Mouse (Mus musculus): ENCODE data around the gene Nme7. TPM values are rescaled to one million over a fixed set of nuclear protein-coding genes. Genes with fewer than 3 reads are reported as not detected.

Gene Nme7
- polyA plus RNA-seq, 1 experiment from 2014 or later = 43.9 TPM

DNA sequence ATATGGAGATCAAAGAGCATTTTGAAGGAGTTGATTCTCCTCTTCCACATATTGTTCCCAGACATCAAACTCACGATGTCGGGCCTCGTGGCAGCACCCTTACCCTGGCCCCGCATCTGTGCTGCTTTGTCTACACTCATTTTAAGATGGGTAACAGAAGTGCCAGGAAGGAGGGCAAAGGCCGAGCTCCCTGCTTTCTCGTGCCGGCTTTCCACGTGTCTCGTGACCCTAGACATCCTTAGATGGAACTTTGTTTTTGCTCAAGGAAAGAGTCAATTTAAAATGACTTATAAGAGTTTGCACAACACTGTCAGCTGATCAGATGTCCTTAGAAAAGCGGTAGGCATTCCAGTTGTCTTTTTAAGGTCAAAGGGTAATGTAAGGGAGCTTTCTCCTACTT lies 114.4 kb downstream of the Nme7 start:
- no peak overlapping the region for H3K9ac ChIP-seq
- 75% methylated on average over 10 of the region's 10 CpGs for WGBS
- H3K4me1 ChIP-seq = no peaks in the 10 kb centered on the region
- no peak overlapping the region for H3K27ac ChIP-seq
- H3K4me3 ChIP-seq = no peak overlapping the region
- no peak for ATAC-seq (ENCODE audit: low FRiP score, low read depth)
- no peak overlapping the region for H3K4me2 ChIP-seq (replicated peaks)
- peaks cover 4% of the 10 kb centered on the region; the same call in 1 of the 2 replicates for H3K36me3 ChIP-seq
- no peaks in the 10 kb centered on the region for H3K9me3 ChIP-seq
- H3K27me3 ChIP-seq = no peaks in the 10 kb centered on the region

DNA sequence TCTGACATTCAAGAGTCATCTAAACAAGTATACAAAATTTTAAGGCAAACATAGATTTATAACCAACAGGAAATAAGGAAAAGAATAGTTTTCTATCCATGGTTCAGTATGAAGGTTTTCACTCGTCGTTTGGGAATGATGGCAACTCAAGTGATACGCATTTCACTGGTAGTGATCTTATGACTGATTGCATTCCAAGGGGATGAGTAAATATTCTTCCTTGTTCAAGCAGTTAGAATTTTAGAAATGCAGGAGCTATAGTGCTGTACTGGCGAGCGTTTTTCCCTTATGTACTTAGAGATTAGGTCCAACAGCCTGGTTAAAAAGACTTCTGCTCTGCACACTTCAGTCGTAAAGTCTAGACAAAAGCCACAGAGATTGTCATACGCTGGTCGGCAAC lies 115.5 kb downstream of the Nme7 start:
- no peak for ATAC-seq (ENCODE audit: low FRiP score, low read depth)
- H3K9me3 ChIP-seq = no peaks in the 10 kb centered on the region
- no peak overlapping the region for H3K4me3 ChIP-seq
- no peaks in the 10 kb centered on the region for H3K27me3 ChIP-seq
- no peak overlapping the region for H3K9ac ChIP-seq
- 80% methylated on average over 8 of the region's 8 CpGs for WGBS
- no peak overlapping the region for H3K4me2 ChIP-seq (replicated peaks)
- no peaks in the 10 kb centered on the region for H3K36me3 ChIP-seq
- H3K27ac ChIP-seq = no peak overlapping the region
- no peaks in the 10 kb centered on the region for H3K4me1 ChIP-seq

DNA sequence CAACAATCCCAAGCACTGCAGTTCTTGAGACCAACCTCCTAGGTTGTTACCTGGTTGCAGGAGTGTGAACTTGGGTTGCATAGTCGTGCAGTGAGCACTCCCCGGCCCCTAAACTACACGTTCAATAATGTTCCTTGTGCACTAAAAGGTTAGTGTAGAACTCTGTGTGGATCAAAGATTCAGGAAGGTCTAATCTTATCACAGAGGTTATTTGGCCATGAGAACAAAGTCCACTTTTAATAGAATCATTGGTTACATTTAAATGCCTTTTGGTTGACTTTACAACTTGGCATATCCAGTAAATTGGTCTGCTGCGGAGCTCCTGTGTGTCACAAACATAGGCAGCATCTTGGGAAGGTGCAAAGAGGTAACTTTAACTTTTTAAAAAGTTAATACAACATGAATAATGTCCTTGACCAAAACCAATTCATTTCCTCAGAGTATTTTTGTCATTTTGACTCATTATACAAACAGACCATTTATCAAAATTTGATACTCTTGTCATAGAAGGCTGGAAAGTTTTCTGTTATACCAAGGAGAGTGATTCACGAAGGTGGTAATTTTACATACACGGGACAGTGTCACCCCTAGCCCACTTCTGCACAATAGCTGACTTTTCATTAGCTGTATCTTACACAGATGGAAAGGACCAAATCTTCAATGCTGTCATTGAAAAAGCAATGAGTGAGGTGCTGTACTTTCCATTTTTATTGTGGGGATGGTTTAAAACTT lies 116.9 kb downstream of the Nme7 start:
- WGBS = 82% methylated on average over 6 of the region's 6 CpGs
- Histone ChIP-seq H3K9ac (no peak overlapping the region), H3K4me3 (no peak overlapping the region), H3K9me3 (no peaks in the 10 kb centered on the region), H3K27me3 (no peaks in the 10 kb centered on the region), H3K27ac (no peak overlapping the region), H3K4me1 (no peaks in the 10 kb centered on the region), H3K4me2 (replicated peaks) (no peak overlapping the region), H3K36me3 (no peaks in the 10 kb centered on the region)
- no peak for ATAC-seq (ENCODE audit: low FRiP score, low read depth)

DNA sequence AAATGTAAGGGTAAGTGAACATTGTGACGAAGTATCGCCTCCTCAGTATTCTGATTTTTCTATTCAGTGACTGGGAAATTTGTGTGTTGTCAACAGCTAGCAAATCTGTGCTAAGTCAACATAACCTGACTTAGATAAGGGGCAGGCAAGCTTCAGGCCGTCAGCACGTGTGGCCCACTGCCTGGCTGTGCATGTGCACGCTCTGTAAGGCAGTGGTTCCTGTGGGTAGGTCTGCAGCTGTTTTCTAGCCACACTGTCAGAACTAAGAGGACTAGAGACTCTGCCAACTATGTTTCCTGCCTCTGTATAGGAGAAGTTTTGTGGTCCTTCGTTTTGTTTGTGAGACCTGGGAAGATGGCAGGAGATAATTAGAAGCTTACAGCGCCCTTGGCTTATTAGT lies 122.3 kb downstream of the Nme7 start:
- Histone ChIP-seq H3K4me3 (no peak overlapping the region), H3K27me3 (no peaks in the 10 kb centered on the region), H3K4me1 (no peaks in the 10 kb centered on the region), H3K27ac (no peak overlapping the region), H3K9ac (no peak overlapping the region), H3K9me3 (no peaks in the 10 kb centered on the region), H3K4me2 (replicated peaks) (no peak overlapping the region), H3K36me3 (no peaks in the 10 kb centered on the region)
- no peak for ATAC-seq (ENCODE audit: low FRiP score, low read depth)
- 81% methylated on average over 7 of the region's 7 CpGs for WGBS

DNA sequence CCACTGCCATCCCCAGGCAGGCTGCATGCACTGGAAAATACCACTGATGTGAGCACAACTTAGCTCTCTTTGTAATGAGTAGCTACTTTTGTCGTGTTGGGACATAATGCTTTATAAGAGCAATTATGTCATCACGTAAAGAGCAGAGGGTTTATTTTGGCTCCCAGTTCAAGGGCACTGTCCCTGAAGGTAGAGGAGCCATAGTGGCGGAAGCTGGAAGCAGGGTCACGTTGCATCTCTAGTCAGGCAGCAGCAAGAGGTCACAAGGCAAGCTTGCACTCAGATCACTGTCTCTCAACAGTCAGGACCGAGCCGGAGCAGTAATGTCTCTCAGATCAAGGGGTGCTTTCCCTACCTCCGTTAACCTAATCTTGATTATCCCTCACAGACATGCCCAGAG lies 123.9 kb downstream of the Nme7 start:
- Histone ChIP-seq H3K9ac (no peak overlapping the region), H3K27me3 (no peaks in the 10 kb centered on the region), H3K9me3 (no peaks in the 10 kb centered on the region), H3K4me3 (no peak overlapping the region), H3K27ac (no peak overlapping the region), H3K36me3 (no peaks in the 10 kb centered on the region), H3K4me1 (no peaks in the 10 kb centered on the region), H3K4me2 (replicated peaks) (no peak overlapping the region)
- no peak for ATAC-seq (ENCODE audit: low FRiP score, low read depth)
- 63% methylated on average over 7 of the region's 7 CpGs for WGBS

DNA sequence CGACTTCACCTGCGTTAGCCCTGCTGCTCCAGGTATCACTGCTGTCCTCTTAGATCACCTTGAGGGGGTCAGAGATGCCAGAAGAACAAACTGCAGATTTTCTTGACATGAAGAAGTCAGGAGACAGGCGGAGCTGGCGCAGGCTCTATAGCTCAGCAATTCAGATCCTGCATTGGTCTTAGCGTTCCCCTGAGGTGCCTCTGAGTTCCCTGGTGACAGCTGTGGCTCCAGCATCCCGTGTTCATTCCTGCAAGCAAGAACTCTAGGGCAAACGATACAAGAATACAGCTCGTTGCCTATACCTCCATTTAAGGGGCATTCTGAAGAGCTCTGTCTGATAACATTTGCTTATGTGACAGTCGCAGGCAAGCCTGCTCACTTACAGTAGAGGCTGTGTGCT lies 124.7 kb downstream of the Nme7 start:
- Histone ChIP-seq H3K4me3 (no peak overlapping the region), H3K4me2 (replicated peaks) (no peak overlapping the region), H3K9me3 (no peaks in the 10 kb centered on the region), H3K27me3 (no peaks in the 10 kb centered on the region), H3K4me1 (peaks cover under 1% of the 10 kb centered on the region; the same call in 1 of the 2 replicates), H3K27ac (no peak overlapping the region), H3K9ac (no peak overlapping the region), H3K36me3 (no peaks in the 10 kb centered on the region)
- 0 out of 2 replicates have a peak, but pooled peaks have one; percentile 48 for ATAC-seq (ENCODE audit: low FRiP score, low read depth)
- WGBS = 87% methylated on average over 9 of the region's 9 CpGs

DNA sequence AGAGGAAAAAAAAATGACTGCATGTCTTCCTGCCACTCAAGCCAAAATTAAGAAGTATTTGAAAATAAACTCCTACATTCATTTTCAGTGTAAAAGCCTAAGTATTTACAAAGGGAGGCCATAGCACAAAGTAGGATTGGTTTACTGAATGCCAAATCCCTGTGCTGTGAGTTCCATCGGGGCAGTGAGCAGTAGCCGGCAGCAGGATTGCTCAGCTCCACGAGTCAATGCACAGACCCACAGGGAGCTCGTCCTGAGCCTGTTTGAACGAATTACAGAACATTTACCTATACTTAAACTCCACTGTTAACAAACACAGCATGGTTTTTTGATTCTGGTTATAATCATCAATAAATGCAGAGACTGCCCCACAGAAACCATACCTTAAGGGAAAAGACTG lies 128.7 kb downstream of the Nme7 start:
- Histone ChIP-seq H3K27ac (no peak overlapping the region), H3K9me3 (no peaks in the 10 kb centered on the region)
- 64% methylated on average over 5 of the region's 5 CpGs for WGBS

DNA sequence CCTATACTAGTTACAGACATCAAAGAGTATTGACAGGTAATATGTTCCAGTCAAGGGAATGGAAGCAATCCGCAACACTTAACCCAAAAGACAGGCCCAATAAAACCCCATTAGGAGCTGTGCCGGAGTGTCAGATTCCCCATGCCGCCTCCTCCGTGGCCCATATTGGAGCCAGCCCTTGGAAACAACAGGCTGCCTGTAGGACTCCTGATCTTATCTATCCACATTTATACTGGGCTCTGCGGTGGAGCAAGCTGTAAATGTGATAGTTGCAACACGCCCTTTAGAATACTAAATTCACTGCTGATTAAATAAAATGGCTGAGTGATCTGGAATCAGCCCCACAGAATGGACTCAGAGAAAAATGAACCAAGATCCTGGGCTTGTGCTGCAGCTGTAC lies 130.1 kb downstream of the Nme7 start:
- H3K9ac ChIP-seq = no peak overlapping the region
- no peak overlapping the region for H3K4me3 ChIP-seq
- H3K36me3 ChIP-seq = peaks cover 15% of the 10 kb centered on the region
- H3K27ac ChIP-seq = no peak overlapping the region
- H3K4me2 ChIP-seq (replicated peaks) = no peak overlapping the region
- 19% methylated on average over 6 of the region's 6 CpGs for WGBS
- H3K9me3 ChIP-seq = no peaks in the 10 kb centered on the region
- H3K4me1 ChIP-seq = peaks cover 7% of the 10 kb centered on the region; the same call in 1 of the 2 replicates
- H3K27me3 ChIP-seq = no peaks in the 10 kb centered on the region
- ATAC-seq (ENCODE audit: low FRiP score, low read depth) = no peak

More for the DNA sequence above, 128.7 kb downstream of the Nme7 start:
- Histone ChIP-seq H3K36me3 (peaks cover 5% of the 10 kb centered on the region), H3K4me2 (replicated peaks) (no peak overlapping the region), H3K4me1 (peaks cover 7% of the 10 kb centered on the region; the same call in 1 of the 2 replicates), H3K27me3 (no peaks in the 10 kb centered on the region), H3K4me3 (no peak overlapping the region), H3K9ac (no peak overlapping the region)
- ATAC-seq (ENCODE audit: low FRiP score, low read depth) = no peak

DNA sequence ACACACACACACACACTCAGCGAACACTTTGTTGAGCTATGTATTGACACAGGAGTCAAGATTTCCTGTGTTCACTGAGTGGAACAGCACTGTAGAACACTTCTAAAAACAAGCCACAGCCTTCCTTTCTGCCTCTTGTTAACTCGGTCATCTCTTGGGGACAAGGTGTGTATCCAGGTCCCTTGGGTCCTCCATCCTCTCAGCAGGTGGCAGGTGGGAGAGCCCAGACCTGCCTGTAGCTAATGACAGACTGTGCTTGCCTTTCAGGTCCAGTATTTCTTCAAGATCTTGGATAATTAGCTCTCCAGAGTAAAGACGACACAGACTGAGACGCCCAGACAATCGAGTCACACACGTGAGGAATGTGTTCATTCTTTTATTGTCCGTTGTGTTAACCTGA lies 132.8 kb downstream of the Nme7 start:
- 89% methylated on average over 7 of the region's 7 CpGs for WGBS
- Histone ChIP-seq H3K36me3 (peaks cover 15% of the 10 kb centered on the region), H3K4me2 (replicated peaks) (no peak overlapping the region), H3K27ac (no peak overlapping the region), H3K4me3 (no peak overlapping the region), H3K4me1 (peaks cover 7% of the 10 kb centered on the region; the same call in 1 of the 2 replicates), H3K9ac (no peak overlapping the region), H3K27me3 (no peaks in the 10 kb centered on the region), H3K9me3 (no peaks in the 10 kb centered on the region)
- no peak for ATAC-seq (ENCODE audit: low FRiP score, low read depth)

DNA sequence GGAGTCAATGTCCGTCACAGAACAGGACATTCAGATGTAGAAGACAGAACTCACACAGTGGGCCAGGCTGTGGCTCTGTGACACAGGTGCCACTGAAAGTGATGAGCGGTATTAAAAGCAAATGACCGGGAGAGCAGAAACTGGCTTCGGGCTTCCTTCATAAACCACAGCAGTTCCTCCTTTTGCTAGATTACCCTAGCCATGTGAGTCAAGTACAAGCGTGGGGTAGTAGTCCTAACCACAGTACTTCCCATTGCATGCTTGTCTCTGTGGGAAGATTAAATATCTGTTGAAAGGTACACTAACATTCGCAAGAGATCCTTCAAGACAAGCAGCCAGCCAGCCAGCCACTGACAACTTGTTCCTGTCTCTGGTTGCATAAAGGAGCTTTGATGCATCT lies 136.3 kb downstream of the Nme7 start:
- no peaks in the 10 kb centered on the region for H3K27me3 ChIP-seq
- H3K4me3 ChIP-seq = no peak overlapping the region
- ATAC-seq (ENCODE audit: low FRiP score, low read depth) = no peak
- no peaks in the 10 kb centered on the region for H3K9me3 ChIP-seq
- H3K4me1 ChIP-seq = no peaks in the 10 kb centered on the region
- 92% methylated on average over 6 of the region's 6 CpGs for WGBS
- H3K36me3 ChIP-seq = peaks cover 15% of the 10 kb centered on the region
- no peak overlapping the region for H3K27ac ChIP-seq
- H3K9ac ChIP-seq = no peak overlapping the region
- H3K4me2 ChIP-seq (replicated peaks) = no peak overlapping the region

DNA sequence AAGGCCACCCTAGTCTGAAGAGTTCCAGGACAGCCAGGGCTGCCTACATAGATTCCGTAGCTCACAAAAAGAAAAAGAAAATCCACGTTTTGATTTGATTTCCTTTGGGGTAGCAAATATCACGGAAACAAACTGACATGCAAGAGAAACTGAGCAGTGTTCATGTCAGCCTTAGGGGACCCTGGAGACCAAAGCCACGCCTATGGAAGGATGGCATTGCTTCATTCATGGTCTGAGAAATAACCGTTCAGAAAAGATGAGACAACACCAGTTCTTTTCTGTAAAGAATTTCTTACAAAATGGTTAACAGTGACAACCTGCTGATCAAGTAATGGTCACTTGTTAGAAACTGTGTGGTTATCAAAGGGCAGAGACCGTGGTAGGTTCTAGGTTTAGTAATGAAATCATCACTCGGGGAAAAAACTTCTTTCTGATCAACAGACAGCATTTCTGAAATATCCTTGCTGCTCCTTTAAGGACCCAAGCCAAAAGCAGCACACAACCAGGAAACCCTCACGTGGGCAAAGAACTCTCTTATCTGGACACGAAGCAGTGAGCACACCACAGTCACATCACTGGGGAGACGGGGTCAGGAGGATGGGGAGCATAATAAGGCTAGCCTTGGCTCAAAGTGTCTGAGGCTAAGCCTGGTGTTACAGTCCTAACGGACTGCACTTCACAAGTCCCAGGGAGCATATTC lies 136.9 kb downstream of the Nme7 start:
- WGBS = 88% methylated on average over 11 of the region's 11 CpGs
- no peak for ATAC-seq (ENCODE audit: low FRiP score, low read depth)
- H3K36me3 ChIP-seq = peaks cover 15% of the 10 kb centered on the region

DNA sequence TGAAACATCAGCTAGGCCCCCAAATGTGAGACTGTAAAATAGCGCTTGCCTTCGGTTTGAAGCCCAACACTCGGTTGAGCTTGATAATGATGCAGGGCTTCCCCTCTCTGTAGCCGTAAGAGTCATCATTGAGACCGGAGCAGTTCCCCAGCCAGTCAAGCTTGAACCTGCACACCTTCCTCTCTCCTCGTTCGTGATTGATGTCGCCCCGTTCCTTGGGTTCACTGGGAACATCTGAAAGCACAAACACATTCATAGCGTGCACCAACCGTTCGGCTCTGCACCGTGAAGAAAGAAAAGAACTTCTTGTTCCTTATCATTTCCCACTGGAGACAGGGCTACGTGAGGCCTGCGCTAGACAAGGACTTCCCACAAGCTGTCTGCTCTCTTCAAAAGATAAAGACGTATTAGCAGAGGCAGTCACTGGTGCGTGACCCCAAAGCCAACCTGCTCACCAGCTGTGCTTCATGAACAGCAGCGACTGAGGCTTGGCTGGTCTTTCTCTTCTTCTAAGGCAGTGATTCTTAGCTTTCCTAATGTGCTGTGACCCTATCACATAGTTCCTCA lies 137.6 kb downstream of the Nme7 start:
- Histone ChIP-seq H3K4me3 (no peak overlapping the region), H3K27me3 (no peaks in the 10 kb centered on the region), H3K9me3 (no peaks in the 10 kb centered on the region), H3K9ac (no peak overlapping the region), H3K4me1 (no peaks in the 10 kb centered on the region), H3K4me2 (replicated peaks) (no peak overlapping the region), H3K27ac (no peak overlapping the region), H3K36me3 (peaks cover 15% of the 10 kb centered on the region)
- no peak for ATAC-seq (ENCODE audit: low FRiP score, low read depth)
- 78% methylated on average over 18 of the region's 18 CpGs for WGBS

More for the DNA sequence above, 136.9 kb downstream of the Nme7 start:
- H3K4me1 ChIP-seq = no peaks in the 10 kb centered on the region
- H3K9me3 ChIP-seq = no peaks in the 10 kb centered on the region
- no peak overlapping the region for H3K27ac ChIP-seq
- H3K4me3 ChIP-seq = no peak overlapping the region
- H3K27me3 ChIP-seq = no peaks in the 10 kb centered on the region
- no peak overlapping the region for H3K4me2 ChIP-seq (replicated peaks)
- H3K9ac ChIP-seq = no peak overlapping the region

Data from limb, embryonic 13.5 days (tissue).